Mouse (Mus musculus) CH12.LX (cell line): ENCODE measurements around the gene Pmp22. TPM values are rescaled to one million over a fixed set of nuclear protein-coding genes. Genes with fewer than 3 reads are reported as not detected.
A peak's percentile ranks its signal among the peaks of the same experiment; 100 is the strongest.

ENCODE experiments used
- DNase-seq: peaks from one replicate; pipeline ENCODE4 v3.0.0-alpha.2; 2013; ENCODE audit errors: extremely low read depth
- H3K27ac ChIP-seq: 2 replicates; pipeline ENCODE4 v1.5.1; 2012; ENCODE audit warnings: low read depth, mild to moderate bottlenecking, control low read depth, moderate library complexity; ENCODE audit not compliant: insufficient read depth
- H3K27me3 ChIP-seq: replicated peaks from 2 replicates; pipeline ENCODE3; 2012; ENCODE audit warnings: inconsistent platforms
- H3K36me3 ChIP-seq, 2 experiments: replicated peaks in 1 of 2; 2 replicates each; pipeline versions ENCODE3 to v1.6.1; 2012; ENCODE audit warnings: inconsistent platforms in 1 of 2, low read length in 1 of 2, mild to moderate bottlenecking in 1 of 2, mixed read lengths in 1 of 2, moderate library complexity in 1 of 2; ENCODE audit not compliant: control insufficient read depth in 1 of 2, insufficient read depth in 1 of 2
- H3K4me1 ChIP-seq, 2 experiments: 2 replicates each; pipeline ENCODE4 v1.6.1; 2012; ENCODE audit warnings: inconsistent platforms in 1 of 2, moderate library complexity in 1 of 2; ENCODE audit not compliant: insufficient read depth in 2 of 2, control insufficient read depth in 1 of 2
- H3K4me2 ChIP-seq: 2 replicates; pipeline ENCODE4 v1.6.1; 2012; ENCODE audit warnings: low read depth, mild to moderate bottlenecking, control low read depth; ENCODE audit not compliant: poor library complexity, insufficient read depth, severe bottlenecking
- H3K4me3 ChIP-seq, 3 experiments: fragments of 150-350 bp in 1 of 3; sonication (generic) in 1 of 3; replicated peaks in 1 of 3; 2 replicates each; pipeline versions ENCODE3 to v1.5.1; 2011 to 2012; ENCODE audit warnings: low read depth in 2 of 3, low read length in 2 of 3, mild to moderate bottlenecking in 2 of 3, moderate library complexity in 2 of 3, control low read depth in 1 of 3, improper control_type of control experiment in 1 of 3, inconsistent platforms in 1 of 3, mixed read lengths in 1 of 3; ENCODE audit not compliant: poor library complexity in 1 of 3
- H3K79me2 ChIP-seq: replicated peaks from 2 replicates; pipeline ENCODE4 v1.6.1; 2012; ENCODE audit warnings: mild to moderate bottlenecking, moderate library complexity; ENCODE audit not compliant: control insufficient read depth, poor library complexity, insufficient read depth, severe bottlenecking; ENCODE audit errors: extremely low read depth
- H3K9ac ChIP-seq: 2 replicates; pipeline ENCODE4 v1.6.1; 2012; ENCODE audit warnings: low read depth, mild to moderate bottlenecking, control low read depth, moderate library complexity; ENCODE audit not compliant: insufficient read depth
- H3K9me3 ChIP-seq: replicated peaks from 2 replicates; pipeline ENCODE3; 2012; ENCODE audit warnings: low read length, inconsistent platforms, mixed read lengths
- BHLHE40 ChIP-seq: IDR thresholded peaks from 2 replicates; pipeline ENCODE4 v1.6.1; 2011; ENCODE audit warnings: mild to moderate bottlenecking, low read depth, low read length, improper control_type of control experiment
- CHD2 ChIP-seq: IDR thresholded peaks from 2 replicates; pipeline ENCODE4 v1.6.1; 2011; ENCODE audit warnings: low read length, improper control_type of control experiment
- ELF1 ChIP-seq: IDR thresholded peaks from 2 replicates; pipeline ENCODE4 v1.6.1; 2014; ENCODE audit warnings: low read depth, mild to moderate bottlenecking, inconsistent platforms, low read length, improper control_type of control experiment
- EP300 ChIP-seq: IDR thresholded peaks from 2 replicates; pipeline ENCODE4 v1.6.1; 2011; ENCODE audit warnings: low read length, improper control_type of control experiment
- ETS1 ChIP-seq: conservative IDR thresholded peaks from 2 replicates; pipeline ENCODE4 v1.6.1; 2012; ENCODE audit warnings: low read depth, mild to moderate bottlenecking, inconsistent platforms, low read length, improper control_type of control experiment, moderate library complexity
- HCFC1 ChIP-seq: IDR thresholded peaks from 2 replicates; pipeline ENCODE4 v1.6.1; 2012; ENCODE audit warnings: low read depth, mild to moderate bottlenecking, inconsistent platforms, low read length, improper control_type of control experiment
- IRF4 ChIP-seq: IDR thresholded peaks from 2 replicates; pipeline ENCODE4 v1.6.1; 2014; ENCODE audit warnings: low read depth, mild to moderate bottlenecking, inconsistent platforms, low read length, improper control_type of control experiment
- JUND ChIP-seq: conservative IDR thresholded peaks from 2 replicates; pipeline ENCODE4 v1.6.1; 2011; ENCODE audit warnings: low read depth, low read length, improper control_type of control experiment
- KAT2A ChIP-seq: IDR thresholded peaks from 2 replicates; pipeline ENCODE4 v1.6.1; 2012; ENCODE audit warnings: low read length, improper control_type of control experiment, inconsistent platforms; ENCODE audit not compliant: insufficient replicate concordance
- MAFK ChIP-seq: IDR thresholded peaks from 2 replicates; pipeline ENCODE4 v1.6.1; 2011; ENCODE audit warnings: low read length, improper control_type of control experiment; ENCODE audit not compliant: insufficient replicate concordance
- MAX ChIP-seq: IDR thresholded peaks from 2 replicates; pipeline ENCODE4 v1.6.1; 2011; ENCODE audit warnings: low read length, improper control_type of control experiment
- MAZ ChIP-seq: IDR thresholded peaks from 2 replicates; pipeline ENCODE4 v1.6.1; 2012; ENCODE audit warnings: low read depth, mild to moderate bottlenecking, inconsistent platforms, low read length, improper control_type of control experiment, moderate library complexity
- MEF2A ChIP-seq: IDR thresholded peaks from 2 replicates; pipeline ENCODE4 v1.6.1; 2014; ENCODE audit warnings: low read depth, mild to moderate bottlenecking, inconsistent platforms, low read length, improper control_type of control experiment, borderline replicate concordance
- MXI1 ChIP-seq: IDR thresholded peaks from 2 replicates; pipeline ENCODE4 v1.6.1; 2011; ENCODE audit warnings: mild to moderate bottlenecking, low read depth, low read length, improper control_type of control experiment
- MYC ChIP-seq: IDR thresholded peaks from 2 replicates; pipeline ENCODE4 v1.6.1; 2011; ENCODE audit warnings: low read depth, mild to moderate bottlenecking, improper control_type of control experiment, low read length
- NELFE ChIP-seq: IDR thresholded peaks from 2 replicates; pipeline ENCODE4 v1.6.1; 2011; ENCODE audit warnings: low read depth, low read length, improper control_type of control experiment
- POLR2AphosphoS2 ChIP-seq: IDR thresholded peaks from 2 replicates; pipeline ENCODE4 v1.6.1; 2011; ENCODE audit warnings: low read depth, low read length, improper control_type of control experiment
- SIN3A ChIP-seq: IDR thresholded peaks from 2 replicates; pipeline ENCODE4 v1.6.1; 2012; ENCODE audit warnings: low read length, improper control_type of control experiment, inconsistent platforms
- SMC3 ChIP-seq: IDR thresholded peaks from 2 replicates; pipeline ENCODE4 v1.6.1; 2011; ENCODE audit warnings: low read depth, low read length, improper control_type of control experiment
- TBP ChIP-seq: conservative IDR thresholded peaks from 2 replicates; pipeline ENCODE4 v1.6.1; 2011; ENCODE audit warnings: low read depth, low read length, improper control_type of control experiment
- UBTF ChIP-seq: IDR thresholded peaks from 2 replicates; pipeline ENCODE4 v1.6.1; 2012; ENCODE audit warnings: low read depth, mild to moderate bottlenecking, inconsistent platforms, low read length, improper control_type of control experiment, moderate library complexity
- ZC3H11A ChIP-seq: IDR thresholded peaks from 2 replicates; pipeline ENCODE4 v1.6.1; 2012; ENCODE audit warnings: low read depth, mild to moderate bottlenecking, inconsistent platforms, low read length, improper control_type of control experiment
- dilution Hi-C: fragments of 300-500 bp; cut with MboI; formaldehyde crosslinking; loops from 2 replicates; pipeline ENCODE4 v1.14.3; 2020; ENCODE audit warnings: low sequenced_read_pairs; ENCODE audit not compliant: extremely low pct_unique_long_range_greater_than_20kb, extremely low pct_ligation_motif_present
- in situ Hi-C: fragments of 300-500 bp; cut with MboI; formaldehyde crosslinking; loops from 3 replicates; pipeline ENCODE4 v1.14.3; 2019; ENCODE audit warnings: low sequenced_read_pairs, low pct_ligation_motif_present, low pct_unique_long_range_greater_than_20kb, mixed read lengths
- polyA plus RNA-seq: library from polyadenylated mRNA; unstranded; fragments of >175 nt; gene quantifications from 2 replicates; pipeline ENCODE4 v1.2.1, GENCODE M21; 2012; ENCODE audit warnings: low read depth; ENCODE audit not compliant: insufficient read length
- total RNA-seq, 2 experiments: library from RNA; depleted of rRNA; stranded (reverse); fragments of 300-350 nt in 1 of 2; fragments of >200 nt in 1 of 2; gene quantifications; 2 replicates each; pipeline ENCODE4 v1.2.3; 2012 to 2014

The Pmp22 gene
- total and polyA plus RNA-seq, 3 experiments = not detected

DNA sequence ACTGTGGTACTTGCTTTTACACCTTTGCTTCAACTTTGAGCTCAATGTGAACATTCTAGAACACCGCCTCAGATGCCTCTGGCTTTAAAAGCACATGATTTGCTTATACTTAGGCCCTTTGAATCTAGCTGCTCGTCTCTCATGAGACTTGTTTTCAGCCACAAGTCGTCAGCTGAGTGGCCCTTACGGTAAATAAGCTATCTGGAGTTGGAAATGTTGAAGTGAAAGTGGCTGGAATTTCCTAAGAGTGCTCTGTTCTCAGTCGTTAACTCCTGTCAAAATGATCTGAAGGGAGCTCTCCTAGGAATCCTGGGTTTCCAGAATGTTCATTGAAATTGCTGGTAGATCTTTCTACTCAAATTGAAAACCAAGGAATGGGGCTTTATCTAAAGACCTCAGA, 23.1 kb downstream of the Pmp22 start:
- Histone ChIP-seq H3K27me3 (no peaks in the 10 kb centered on the region), H3K4me2 (peak overlapping the region; percentile 7; the same call in 1 of the 2 replicates), H3K27ac (peak overlapping the region; percentile 22; the same call in 1 of the 2 replicates)
- TF ChIP-seq BHLHE40 (peak; percentile 74), ETS1 (peak; percentile 65), SMC3 (no peak), UBTF (no peak), KAT2A (0 out of 2 replicates have a peak, but pooled peaks have one; percentile 38), JUND (0 out of 2 replicates have a peak, but pooled peaks have one; percentile 31), MAX (peak; percentile 75), MEF2A (peak; percentile 43; the same call in 1 of the 2 replicates), HCFC1 (no peak), SIN3A (peak; percentile 68; the same call in 1 of the 2 replicates), IRF4 (peak; percentile 89), POLR2AphosphoS2 (no peak), MYC (0 out of 2 replicates have a peak, but pooled peaks have one; percentile 32), MXI1 (peak; percentile 33; the same call in 1 of the 2 replicates), ELF1 (no peak; the same call in 1 of the 2 replicates), EP300 (peak; percentile 86), MAFK (peak; percentile 48; the same call in 1 of the 2 replicates), NELFE (peak; percentile 17; the same call in 1 of the 2 replicates), TBP (no peak), MAZ (no peak), CHD2 (0 out of 2 replicates have a peak, but pooled peaks have one; percentile 33)
- TF ChIP-seq, all 38 proteins: peak for 14
- peaks cover 6 to 39% of the 10 kb centered on the region in 2 experiments; a peak in 3 of 4 replicates for H3K4me1 ChIP-seq
- H3K36me3 ChIP-seq = no peaks in the 10 kb centered on the region
- dilution Hi-C loops (no loop called here), in situ Hi-C loops (no loop called here)
- no peaks in the 10 kb centered on the region for H3K79me2 ChIP-seq
- peak; percentile 27 for DNase-seq
- H3K4me3 ChIP-seq = no peak overlapping the region
- H3K9me3 ChIP-seq = no peaks in the 10 kb centered on the region
- peak overlapping the region; percentile 1; the same call in 1 of the 2 replicates for H3K9ac ChIP-seq

DNA sequence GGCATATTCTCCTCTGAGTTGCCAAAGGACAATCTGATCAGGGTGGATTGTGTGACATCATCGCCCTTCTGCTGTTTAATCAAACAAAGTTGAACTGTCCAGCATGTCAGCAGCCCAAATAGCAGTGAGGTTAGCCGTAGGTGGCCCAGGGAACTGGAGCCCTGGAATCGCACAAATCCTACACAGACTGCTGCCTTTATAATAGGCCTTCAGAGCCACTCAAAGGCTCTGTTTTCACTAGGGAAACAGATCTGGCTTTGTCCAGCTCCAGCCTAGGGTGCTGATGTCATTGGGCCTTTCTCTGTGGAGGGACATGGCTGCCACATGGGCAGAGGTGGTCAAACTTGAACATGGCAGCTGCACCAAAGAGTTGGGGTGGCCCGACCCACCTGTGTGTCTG, 28.3 kb downstream of the Pmp22 start:
- Histone ChIP-seq H3K27ac (no peak overlapping the region), H3K9ac (no peak overlapping the region), H3K4me2 (no peak overlapping the region), H3K79me2 (no peaks in the 10 kb centered on the region), H3K9me3 (no peaks in the 10 kb centered on the region), H3K27me3 (no peaks in the 10 kb centered on the region), H3K4me3 (no peak overlapping the region), H3K36me3 (no peaks in the 10 kb centered on the region), H3K4me1 (peaks cover 2 to 23% of the 10 kb centered on the region in 2 experiments; a peak in 3 of 4 replicates)
- dilution Hi-C loops (no loop called here), in situ Hi-C loops (no loop called here)
- TF ChIP-seq ZC3H11A (no peak), MAZ (no peak), MXI1 (no peak), MAFK (no peak)
- no peak for DNase-seq
